Mouse (Mus musculus) CH12.LX (cell line): ENCODE data around the gene Nos1. TPM values are rescaled to one million over a fixed set of nuclear protein-coding genes. Genes with fewer than 3 reads are reported as not detected.
A peak's percentile ranks its signal among the peaks of the same experiment; 100 is the strongest.

Experiments
- DNase-seq: peaks from one replicate; pipeline ENCODE4 v3.0.0-alpha.2; 2013; ENCODE audit errors: extremely low read depth
- H3K27ac ChIP-seq: 2 replicates; pipeline ENCODE4 v1.5.1; 2012; ENCODE audit warnings: low read depth, mild to moderate bottlenecking, control low read depth, moderate library complexity; ENCODE audit not compliant: insufficient read depth
- H3K27me3 ChIP-seq: replicated peaks from 2 replicates; pipeline ENCODE3; 2012; ENCODE audit warnings: inconsistent platforms
- H3K36me3 ChIP-seq, 2 experiments: replicated peaks in 1 of 2; 2 replicates each; pipeline versions ENCODE3 to v1.6.1; 2012; ENCODE audit warnings: inconsistent platforms in 1 of 2, low read length in 1 of 2, mild to moderate bottlenecking in 1 of 2, mixed read lengths in 1 of 2, moderate library complexity in 1 of 2; ENCODE audit not compliant: control insufficient read depth in 1 of 2, insufficient read depth in 1 of 2
- H3K4me1 ChIP-seq, 2 experiments: 2 replicates each; pipeline ENCODE4 v1.6.1; 2012; ENCODE audit warnings: inconsistent platforms in 1 of 2, moderate library complexity in 1 of 2; ENCODE audit not compliant: insufficient read depth in 2 of 2, control insufficient read depth in 1 of 2
- H3K4me2 ChIP-seq: 2 replicates; pipeline ENCODE4 v1.6.1; 2012; ENCODE audit warnings: low read depth, mild to moderate bottlenecking, control low read depth; ENCODE audit not compliant: poor library complexity, insufficient read depth, severe bottlenecking
- H3K4me3 ChIP-seq, 3 experiments: fragments of 150-350 bp in 1 of 3; sonication (generic) in 1 of 3; replicated peaks in 1 of 3; 2 replicates each; pipeline versions ENCODE3 to v1.5.1; 2011 to 2012; ENCODE audit warnings: low read depth in 2 of 3, low read length in 2 of 3, mild to moderate bottlenecking in 2 of 3, moderate library complexity in 2 of 3, control low read depth in 1 of 3, improper control_type of control experiment in 1 of 3, inconsistent platforms in 1 of 3, mixed read lengths in 1 of 3; ENCODE audit not compliant: poor library complexity in 1 of 3
- H3K79me2 ChIP-seq: replicated peaks from 2 replicates; pipeline ENCODE4 v1.6.1; 2012; ENCODE audit warnings: mild to moderate bottlenecking, moderate library complexity; ENCODE audit not compliant: control insufficient read depth, poor library complexity, insufficient read depth, severe bottlenecking; ENCODE audit errors: extremely low read depth
- H3K9ac ChIP-seq: 2 replicates; pipeline ENCODE4 v1.6.1; 2012; ENCODE audit warnings: low read depth, mild to moderate bottlenecking, control low read depth, moderate library complexity; ENCODE audit not compliant: insufficient read depth
- H3K9me3 ChIP-seq: replicated peaks from 2 replicates; pipeline ENCODE3; 2012; ENCODE audit warnings: low read length, inconsistent platforms, mixed read lengths
- BHLHE40 ChIP-seq: IDR thresholded peaks from 2 replicates; pipeline ENCODE4 v1.6.1; 2011; ENCODE audit warnings: mild to moderate bottlenecking, low read depth, low read length, improper control_type of control experiment
- CHD2 ChIP-seq: IDR thresholded peaks from 2 replicates; pipeline ENCODE4 v1.6.1; 2011; ENCODE audit warnings: low read length, improper control_type of control experiment
- CTCF ChIP-seq, 2 experiments: IDR thresholded peaks in 1 of 2; conservative IDR thresholded peaks in 1 of 2; 2 replicates each; pipeline ENCODE4 v1.5.1; 2011 to 2012; ENCODE audit warnings: low read depth in 2 of 2, low read length in 2 of 2, improper control_type of control experiment in 1 of 2, inconsistent platforms in 1 of 2, mild to moderate bottlenecking in 1 of 2, moderate library complexity in 1 of 2
- ELF1 ChIP-seq: IDR thresholded peaks from 2 replicates; pipeline ENCODE4 v1.6.1; 2014; ENCODE audit warnings: low read depth, mild to moderate bottlenecking, inconsistent platforms, low read length, improper control_type of control experiment
- GABPA ChIP-seq: IDR thresholded peaks from 2 replicates; pipeline ENCODE4 v1.6.1; 2012; ENCODE audit warnings: low read depth, low read length, improper control_type of control experiment, inconsistent platforms; ENCODE audit not compliant: insufficient replicate concordance
- HCFC1 ChIP-seq: IDR thresholded peaks from 2 replicates; pipeline ENCODE4 v1.6.1; 2012; ENCODE audit warnings: low read depth, mild to moderate bottlenecking, inconsistent platforms, low read length, improper control_type of control experiment
- IRF4 ChIP-seq: IDR thresholded peaks from 2 replicates; pipeline ENCODE4 v1.6.1; 2014; ENCODE audit warnings: low read depth, mild to moderate bottlenecking, inconsistent platforms, low read length, improper control_type of control experiment
- JUN ChIP-seq: IDR thresholded peaks from 2 replicates; pipeline ENCODE4 v1.6.1; 2011; ENCODE audit warnings: low read depth, mild to moderate bottlenecking, low read length, improper control_type of control experiment, moderate library complexity; ENCODE audit not compliant: insufficient read depth
- KAT2A ChIP-seq: IDR thresholded peaks from 2 replicates; pipeline ENCODE4 v1.6.1; 2012; ENCODE audit warnings: low read length, improper control_type of control experiment, inconsistent platforms; ENCODE audit not compliant: insufficient replicate concordance
- MAFK ChIP-seq: IDR thresholded peaks from 2 replicates; pipeline ENCODE4 v1.6.1; 2011; ENCODE audit warnings: low read length, improper control_type of control experiment; ENCODE audit not compliant: insufficient replicate concordance
- MAX ChIP-seq: IDR thresholded peaks from 2 replicates; pipeline ENCODE4 v1.6.1; 2011; ENCODE audit warnings: low read length, improper control_type of control experiment
- MEF2A ChIP-seq: IDR thresholded peaks from 2 replicates; pipeline ENCODE4 v1.6.1; 2014; ENCODE audit warnings: low read depth, mild to moderate bottlenecking, inconsistent platforms, low read length, improper control_type of control experiment, borderline replicate concordance
- MXI1 ChIP-seq: IDR thresholded peaks from 2 replicates; pipeline ENCODE4 v1.6.1; 2011; ENCODE audit warnings: mild to moderate bottlenecking, low read depth, low read length, improper control_type of control experiment
- MYC ChIP-seq: IDR thresholded peaks from 2 replicates; pipeline ENCODE4 v1.6.1; 2011; ENCODE audit warnings: low read depth, mild to moderate bottlenecking, improper control_type of control experiment, low read length
- NELFE ChIP-seq: IDR thresholded peaks from 2 replicates; pipeline ENCODE4 v1.6.1; 2011; ENCODE audit warnings: low read depth, low read length, improper control_type of control experiment
- PAX5 ChIP-seq: IDR thresholded peaks from 2 replicates; pipeline ENCODE4 v1.6.1; 2012; ENCODE audit warnings: low read length, inconsistent platforms, mixed read lengths
- POLR2A ChIP-seq: IDR thresholded peaks from 2 replicates; pipeline ENCODE4 v1.6.1; 2011; ENCODE audit warnings: low read depth, mild to moderate bottlenecking, improper control_type of control experiment, low read length
- RAD21 ChIP-seq: IDR thresholded peaks from 2 replicates; pipeline ENCODE4 v1.6.1; 2011; ENCODE audit warnings: low read depth, mild to moderate bottlenecking, low read length, improper control_type of control experiment, moderate library complexity
- SIN3A ChIP-seq: IDR thresholded peaks from 2 replicates; pipeline ENCODE4 v1.6.1; 2012; ENCODE audit warnings: low read length, improper control_type of control experiment, inconsistent platforms
- SMC3 ChIP-seq: IDR thresholded peaks from 2 replicates; pipeline ENCODE4 v1.6.1; 2011; ENCODE audit warnings: low read depth, low read length, improper control_type of control experiment
- TBP ChIP-seq: conservative IDR thresholded peaks from 2 replicates; pipeline ENCODE4 v1.6.1; 2011; ENCODE audit warnings: low read depth, low read length, improper control_type of control experiment
- TCF12 ChIP-seq: IDR thresholded peaks from 2 replicates; pipeline ENCODE4 v1.6.1; 2014; ENCODE audit warnings: low read depth, mild to moderate bottlenecking, inconsistent platforms, low read length, improper control_type of control experiment
- USF1 ChIP-seq: IDR thresholded peaks from 2 replicates; pipeline ENCODE4 v1.6.1; 2014; ENCODE audit warnings: low read depth, mild to moderate bottlenecking, inconsistent platforms, low read length, improper control_type of control experiment
- USF2 ChIP-seq: conservative IDR thresholded peaks from 2 replicates; pipeline ENCODE4 v1.6.1; 2011; ENCODE audit warnings: low read depth, low read length, improper control_type of control experiment
- ZMIZ1 ChIP-seq: IDR thresholded peaks from 2 replicates; pipeline ENCODE4 v1.6.1; 2012; ENCODE audit warnings: low read depth, mild to moderate bottlenecking, inconsistent platforms, low read length, improper control_type of control experiment
- ZNF384 ChIP-seq: IDR thresholded peaks from 2 replicates; pipeline ENCODE4 v1.6.1; 2012; ENCODE audit warnings: low read depth, low read length, improper control_type of control experiment, inconsistent platforms
- dilution Hi-C: fragments of 300-500 bp; cut with MboI; formaldehyde crosslinking; loops from 2 replicates; pipeline ENCODE4 v1.14.3; 2020; ENCODE audit warnings: low sequenced_read_pairs; ENCODE audit not compliant: extremely low pct_unique_long_range_greater_than_20kb, extremely low pct_ligation_motif_present
- in situ Hi-C: fragments of 300-500 bp; cut with MboI; formaldehyde crosslinking; loops from 3 replicates; pipeline ENCODE4 v1.14.3; 2019; ENCODE audit warnings: low sequenced_read_pairs, low pct_ligation_motif_present, low pct_unique_long_range_greater_than_20kb, mixed read lengths
- polyA plus RNA-seq: library from polyadenylated mRNA; unstranded; fragments of >175 nt; gene quantifications from 2 replicates; pipeline ENCODE4 v1.2.1, GENCODE M21; 2012; ENCODE audit warnings: low read depth; ENCODE audit not compliant: insufficient read length
- total RNA-seq, 2 experiments: library from RNA; depleted of rRNA; stranded (reverse); fragments of 300-350 nt in 1 of 2; fragments of >200 nt in 1 of 2; gene quantifications; 2 replicates each; pipeline ENCODE4 v1.2.3; 2012 to 2014

The Nos1 gene
- total and polyA plus RNA-seq, 3 experiments = 2.4 to 17.0 (median 5.6) TPM

DNA sequence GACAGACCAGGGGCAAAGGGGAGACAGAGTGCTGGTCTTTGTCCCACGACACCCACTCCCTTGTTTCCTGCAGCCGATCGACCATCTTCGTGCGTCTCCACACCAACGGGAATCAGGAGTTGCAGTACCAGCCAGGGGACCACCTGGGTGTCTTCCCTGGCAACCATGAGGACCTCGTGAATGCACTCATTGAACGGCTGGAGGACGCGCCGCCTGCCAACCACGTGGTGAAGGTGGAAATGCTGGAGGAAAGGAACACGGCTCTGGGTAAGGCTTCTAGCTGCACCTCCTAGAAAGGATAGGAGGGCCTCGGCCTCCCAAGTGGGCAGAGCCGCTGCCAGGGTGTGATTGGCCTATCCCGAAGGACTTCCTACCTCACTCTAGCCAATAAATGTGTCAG, 155.5 kb downstream of the Nos1 start:
- TF ChIP-seq ELF1 = no peak
- no peak for TF ChIP-seq PAX5
- no peak for TF ChIP-seq MYC
- TF ChIP-seq KAT2A = no peak
- TF ChIP-seq MEF2A = no peak
- no peak for TF ChIP-seq TBP
- no peak for TF ChIP-seq NELFE
- TF ChIP-seq SMC3 = no peak
- TF ChIP-seq POLR2A = no peak
- TF ChIP-seq USF2 = no peak
- DNase-seq = no peak
- in situ Hi-C loops (no loop called here), dilution Hi-C loops (no loop called here)
- no peak overlapping the region for H3K27ac ChIP-seq
- peaks cover 0 to 3% of the 10 kb centered on the region in 2 experiments for H3K36me3 ChIP-seq
- no peaks in the 10 kb centered on the region for H3K27me3 ChIP-seq
- no peak overlapping the region for H3K4me3 ChIP-seq
- H3K9ac ChIP-seq = no peak overlapping the region
- H3K9me3 ChIP-seq = no peaks in the 10 kb centered on the region
- peaks cover 5 to 22% of the 10 kb centered on the region in 2 experiments for H3K4me1 ChIP-seq
- H3K4me2 ChIP-seq = no peak overlapping the region
- H3K79me2 ChIP-seq = no peaks in the 10 kb centered on the region; the same call in 1 of the 2 replicates

DNA sequence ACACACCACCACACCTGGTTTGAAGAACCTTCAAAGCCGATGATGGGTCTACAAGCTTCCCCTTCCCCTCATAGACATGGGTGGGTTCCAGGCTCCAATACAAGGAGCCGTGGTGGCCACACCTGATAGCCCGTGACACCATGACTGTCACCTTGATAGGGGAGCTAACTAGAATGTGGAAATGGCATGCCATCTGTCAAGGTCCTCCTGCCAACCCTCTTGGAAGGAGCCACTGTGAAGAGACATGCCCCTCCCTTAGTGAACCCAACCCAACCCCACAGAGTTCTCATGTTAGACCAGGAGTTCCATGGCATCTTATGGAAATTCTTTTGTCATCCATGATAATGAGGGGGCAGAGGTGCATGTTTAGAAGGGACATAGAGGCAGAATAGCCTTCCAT, 156.4 kb downstream of the Nos1 start:
- Histone ChIP-seq H3K4me1 (peaks cover 4 to 18% of the 10 kb centered on the region in 2 experiments), H3K9ac (no peak overlapping the region), H3K27me3 (no peaks in the 10 kb centered on the region), H3K36me3 (peaks cover 0 to 3% of the 10 kb centered on the region in 2 experiments), H3K4me3 (no peak overlapping the region), H3K79me2 (no peaks in the 10 kb centered on the region), H3K27ac (no peak overlapping the region), H3K4me2 (no peak overlapping the region), H3K9me3 (no peaks in the 10 kb centered on the region)
- dilution Hi-C loops = no loop called here
- no peak for TF ChIP-seq CHD2
- no peak for TF ChIP-seq NELFE
- TF ChIP-seq MYC = no peak
- no peak for TF ChIP-seq MAX
- no peak for TF ChIP-seq GABPA
- no peak for TF ChIP-seq HCFC1
- no peak for DNase-seq
- in situ Hi-C loops = no loop called here

DNA sequence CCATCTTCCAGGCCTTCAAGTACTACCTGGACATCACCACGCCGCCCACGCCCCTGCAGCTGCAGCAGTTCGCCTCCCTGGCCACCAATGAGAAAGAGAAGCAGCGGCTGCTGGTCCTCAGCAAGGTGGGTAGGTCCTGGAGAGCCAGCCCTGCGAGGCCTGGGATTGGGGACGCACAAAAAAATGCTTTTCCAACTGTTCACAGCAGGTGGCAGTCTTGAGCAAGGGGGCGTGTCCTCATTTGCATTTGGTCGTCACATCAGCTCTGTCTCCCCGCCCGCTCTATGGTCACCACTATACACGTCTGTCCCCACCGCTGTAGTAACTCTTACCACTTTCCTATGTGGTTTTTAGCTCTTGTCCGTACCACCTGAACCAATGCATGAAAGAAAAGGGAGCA, 157.3 kb downstream of the Nos1 start:
- H3K9ac ChIP-seq = peak overlapping the region; percentile 18; the same call in 1 of the 2 replicates
- no peaks in the 10 kb centered on the region for H3K79me2 ChIP-seq
- in situ Hi-C loops (no loop called here), dilution Hi-C loops (no loop called here)
- peaks cover 0 to 10% of the 10 kb centered on the region in 2 experiments; a peak in 2 of 4 replicates for H3K4me1 ChIP-seq
- DNase-seq = peak; percentile 80
- peak overlapping the region; percentile 40 for H3K4me2 ChIP-seq
- H3K27me3 ChIP-seq = no peaks in the 10 kb centered on the region
- no peaks in the 10 kb centered on the region for H3K9me3 ChIP-seq
- H3K4me3 ChIP-seq = peak overlapping the region in 2 of 3 experiments; percentile 13 to 35
- H3K36me3 ChIP-seq = peaks cover 0 to 4% of the 10 kb centered on the region in 2 experiments
- H3K27ac ChIP-seq = no peak overlapping the region
- TF ChIP-seq POLR2A (0 out of 2 replicates have a peak, but pooled peaks have one; percentile 39), USF1 (no peak), SIN3A (peak; percentile 40; the same call in 1 of the 2 replicates), MXI1 (0 out of 2 replicates have a peak, but pooled peaks have one; percentile 40), NELFE (peak; percentile 49), CHD2 (no peak), CTCF (conservative IDR thresholded peaks at IDR 0.05 in 1 of 2, IDR thresholded peaks at IDR 0.05 in 1 of 2; ENCODE audit: low read depth in 2 of 2, low read length in 2 of 2) (peak; percentile 69 to 81), ZNF384 (peak; percentile 45), MAFK (no peak; the same call in 1 of the 2 replicates), RAD21 (peak; percentile 24), MEF2A (peak; percentile 25; the same call in 1 of the 2 replicates), IRF4 (peak; percentile 13; the same call in 1 of the 2 replicates), ZMIZ1 (no peak), TCF12 (0 out of 2 replicates have a peak, but pooled peaks have one; percentile 27), BHLHE40 (no peak), JUN (no peak), SMC3 (peak; percentile 74)
